Mouse (Mus musculus): Measurements from ENCODE around the gene Ugp2. TPM values are rescaled to one million over a fixed set of nuclear protein-coding genes. Genes with fewer than 3 reads are reported as not detected.

The Ugp2 gene
- total RNA-seq (2021), result 10 to 100 TPM; 81.6 to 90.6 TPM

- DNase-seq, result peak; percentile 97
Observed at GRCm38 (mm10) chr11:21371122-21371806, at the start of gene Ugp2. Gene Ugp2 (minus strand): TSS chr11:21371201.

- no peak for DNase-seq
Observed at GRCm38 (mm10) chr11:21414911-21415381, 43.9 kb upstream of the Ugp2 start.

- DNase-seq, result no peak
Observed at GRCm38 (mm10) chr11:21406668-21407067, 35.7 kb upstream of the Ugp2 start.

GRCm38 (mm10) chr11:21406141-21406540 lies 35.1 kb upstream of the Ugp2 start:
- no peak for DNase-seq

GRCm38 (mm10) chr11:21403877-21404276 lies 32.9 kb upstream of the Ugp2 start:
- no peak for DNase-seq

GRCm38 (mm10) chr11:21402481-21403254 lies 31.7 kb upstream of the Ugp2 start:
- DNase-seq, result no peak

GRCm38 (mm10) chr11:21401248-21401647 lies 30.2 kb upstream of the Ugp2 start:
- DNase-seq, result no peak

- DNase-seq, result no peak
Observed at GRCm38 (mm10) chr11:21399186-21399681, 28.2 kb upstream of the Ugp2 start.

- DNase-seq, result peak in 1 of 2 experiments; percentile 14
Observed at GRCm38 (mm10) chr11:21398464-21398863, 27.5 kb upstream of the Ugp2 start.

GRCm38 (mm10) chr11:21386790-21387189 lies 15.8 kb upstream of the Ugp2 start:
- DNase-seq, result no peak

- no peak for DNase-seq
Observed at GRCm38 (mm10) chr11:21374096-21374495, 3.1 kb upstream of the Ugp2 start.

- peak; percentile 63 to 79 for DNase-seq
Observed at GRCm38 (mm10) chr11:21370399-21371121, 441 bp downstream of the Ugp2 start.

GRCm38 (mm10) chr11:21369248-21370016 lies 1.6 kb downstream of the Ugp2 start:
- DNase-seq, result no peak

GRCm38 (mm10) chr11:21368466-21368865 lies 2.5 kb downstream of the Ugp2 start:
- DNase-seq, result no peak

- DNase-seq, result no peak
Observed at GRCm38 (mm10) chr11:21363144-21363940, 7.7 kb downstream of the Ugp2 start.

GRCm38 (mm10) chr11:21351296-21351695 lies 19.7 kb downstream of the Ugp2 start:
- DNase-seq, result no peak

GRCm38 (mm10) chr11:21348890-21349289 lies 22.1 kb downstream of the Ugp2 start:
- no peak for DNase-seq

GRCm38 (mm10) chr11:21346020-21346419 lies 25.0 kb downstream of the Ugp2 start:
- DNase-seq, result no peak

- DNase-seq, result no peak
Observed at GRCm38 (mm10) chr11:21343490-21343889, 27.5 kb downstream of the Ugp2 start.

GRCm38 (mm10) chr11:21339088-21339487 lies 31.9 kb downstream of the Ugp2 start:
- no peak for DNase-seq

GRCm38 (mm10) chr11:21337855-21338254 lies 33.1 kb downstream of the Ugp2 start:
- no peak for DNase-seq

Data from layer of hippocampus, postnatal 36 days (tissue).